Mouse (Mus musculus): ENCODE measurements at regions not wholly inside any gene's neighbourhood (a gene's known extent, or its start where the extent isn't known, plus 50 kb on each side); places are given as distances from the start of the nearest gene placed in this dataset.

- no peak for DNase-seq
Measured at GRCm38 (mm10) chr8:41485163-41485562, 68.3 kb upstream of the Frg1 start.

- DNase-seq = no peak
Measured at GRCm38 (mm10) chr8:41483297-41483696, 66.4 kb upstream of the Frg1 start.

GRCm38 (mm10) chr8:41472992-41473699 lies 56.3 kb upstream of the Frg1 start:
- no peak for DNase-seq

- no peak for DNase-seq
Measured at GRCm38 (mm10) chr8:41472233-41472632, 55.4 kb upstream of the Frg1 start.

All from heart, postnatal 4 days (tissue).